Mouse (Mus musculus): ENCODE measurements around the gene Pet100. TPM values are rescaled to one million over a fixed set of nuclear protein-coding genes. Genes with fewer than 3 reads are reported as not detected.
A peak's percentile ranks its signal among the peaks of the same experiment; 100 is the strongest.

The Pet100 gene
- polyA plus RNA-seq, 1 experiment from 2014 or later = 63.5 TPM

DNA sequence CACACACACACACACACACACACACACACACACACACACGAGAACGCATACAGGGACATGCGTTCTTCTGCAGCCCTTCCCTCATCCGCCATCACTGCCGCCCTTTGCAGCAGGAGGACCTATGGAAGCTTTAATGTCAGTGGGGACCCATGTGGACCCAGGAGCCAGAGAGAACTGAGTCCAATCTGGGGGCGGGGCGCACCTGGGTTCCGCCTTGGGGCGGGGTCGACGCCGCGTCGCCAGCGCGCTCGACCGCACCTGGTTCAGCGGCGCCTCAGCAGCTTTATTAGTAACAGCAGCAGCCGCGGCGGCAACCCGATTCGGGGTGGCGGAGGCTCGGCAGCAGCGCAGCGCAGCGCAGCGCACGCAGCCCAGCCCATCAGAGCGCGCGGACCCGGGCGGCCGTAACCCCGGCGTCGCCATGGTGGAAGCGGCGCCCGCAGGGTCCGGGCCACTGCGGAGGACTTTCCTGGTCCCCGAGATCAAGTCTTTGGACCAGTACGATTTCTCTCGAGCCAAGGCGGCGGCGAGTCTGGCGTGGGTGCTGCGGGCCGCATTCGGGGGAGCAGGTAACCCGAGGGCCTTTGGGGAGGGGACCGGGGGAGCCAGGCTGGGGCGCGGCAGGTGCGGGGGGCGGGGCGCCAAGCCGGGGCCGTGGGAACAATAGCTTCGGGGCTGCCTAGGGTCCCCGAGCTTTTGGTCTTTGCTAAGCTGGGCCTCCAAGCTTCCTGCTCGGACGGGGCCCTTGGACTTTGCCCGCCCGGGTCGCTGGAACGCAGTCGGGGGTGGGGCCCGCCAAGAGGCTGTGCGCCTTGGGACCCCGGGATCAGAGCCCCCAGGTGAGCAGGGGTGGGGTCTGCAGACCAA lies 33.7 kb upstream of the Pet100 start:
- under 1% methylated on average over 75 of the region's 77 CpGs for WGBS
- peak overlapping the region; percentile 79 for H3K4me2 ChIP-seq (ENCODE audit: low read length)
- H3K4me3 ChIP-seq (ENCODE audit: low read depth, low read length) = peak overlapping the region; percentile 96
- H3K4me1 ChIP-seq (ENCODE audit: control insufficient read depth, insufficient read depth, low read length) = no peaks in the 10 kb centered on the region; the same call in 1 of the 2 replicates
- peak overlapping the region; percentile 95 for H3K9ac ChIP-seq (ENCODE audit: low read depth, low read length)
- H3K36me3 ChIP-seq (ENCODE audit: control insufficient read depth, insufficient read depth, low read length) = no peaks in the 10 kb centered on the region
- no peaks in the 10 kb centered on the region for H3K27me3 ChIP-seq (ENCODE audit: control insufficient read depth, insufficient read depth, low read depth, low read length)
- H3K27ac ChIP-seq (ENCODE audit: low read length) = peak overlapping the region; percentile 91
- peak; percentile 89 for ATAC-seq
- H3K9me3 ChIP-seq (replicated peaks; ENCODE audit: control insufficient read depth, low read length, poor library complexity, severe bottlenecking) = no peaks in the 10 kb centered on the region

DNA sequence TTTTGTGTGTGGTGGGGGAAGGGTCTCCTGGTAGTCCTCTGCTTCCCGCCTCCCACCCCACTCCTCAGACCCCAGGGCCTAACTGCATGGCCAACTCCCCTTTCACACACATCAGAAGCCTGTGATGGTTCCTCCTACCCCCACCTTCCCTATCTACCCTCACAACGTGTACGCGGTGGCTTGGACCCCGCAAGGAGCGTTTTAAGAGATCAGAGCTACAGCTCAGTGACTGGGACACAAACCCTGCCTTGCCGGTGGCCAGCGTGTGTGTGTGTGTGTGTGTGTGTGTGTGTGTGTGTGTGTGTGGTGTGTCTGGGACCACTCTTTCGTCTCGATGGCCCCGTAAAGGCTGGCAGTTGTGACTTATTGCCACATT lies 33.1 kb upstream of the Pet100 start:
- H3K27me3 ChIP-seq (ENCODE audit: control insufficient read depth, insufficient read depth, low read depth, low read length) = no peaks in the 10 kb centered on the region
- WGBS = 0% methylated on average over 11 of the region's 11 CpGs
- no peaks in the 10 kb centered on the region for H3K36me3 ChIP-seq (ENCODE audit: control insufficient read depth, insufficient read depth, low read length)
- no peaks in the 10 kb centered on the region for H3K9me3 ChIP-seq (replicated peaks; ENCODE audit: control insufficient read depth, low read length, poor library complexity, severe bottlenecking)
- peak overlapping the region; percentile 96 for H3K4me3 ChIP-seq (ENCODE audit: low read depth, low read length)
- H3K4me2 ChIP-seq (ENCODE audit: low read length) = peak overlapping the region; percentile 79
- H3K4me1 ChIP-seq (ENCODE audit: control insufficient read depth, insufficient read depth, low read length) = no peaks in the 10 kb centered on the region; the same call in 1 of the 2 replicates
- ATAC-seq = peak; percentile 79
- H3K27ac ChIP-seq (ENCODE audit: low read length) = peak overlapping the region; percentile 91
- H3K9ac ChIP-seq (ENCODE audit: low read depth, low read length) = peak overlapping the region; percentile 95

DNA sequence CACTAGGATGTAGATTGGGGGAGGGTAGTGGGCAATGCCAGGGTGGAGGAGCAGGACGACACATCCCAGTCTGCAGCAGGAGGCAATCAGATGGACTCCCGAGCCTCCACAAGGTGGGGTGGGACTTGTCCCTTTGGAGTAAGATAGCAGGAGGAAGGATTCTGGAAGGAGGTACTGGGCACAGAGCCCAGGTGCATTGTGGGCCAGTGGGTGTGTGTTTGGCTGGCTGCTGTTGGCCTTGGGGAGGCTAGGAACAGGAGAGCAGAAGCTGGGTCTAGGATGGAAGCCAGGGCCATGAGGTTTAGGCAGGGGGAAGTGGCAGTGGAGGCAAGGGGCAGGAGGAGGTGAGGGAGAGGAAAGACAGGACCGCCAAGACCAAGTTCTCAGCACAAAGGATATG lies 27.9 kb upstream of the Pet100 start:
- no peaks in the 10 kb centered on the region for H3K27me3 ChIP-seq (ENCODE audit: control insufficient read depth, insufficient read depth, low read depth, low read length)
- no peak for ATAC-seq
- H3K9ac ChIP-seq (ENCODE audit: low read depth, low read length) = no peak overlapping the region
- H3K4me1 ChIP-seq (ENCODE audit: control insufficient read depth, insufficient read depth, low read length) = no peaks in the 10 kb centered on the region
- peaks cover 5% of the 10 kb centered on the region for H3K36me3 ChIP-seq (ENCODE audit: control insufficient read depth, insufficient read depth, low read length)
- WGBS = 56% methylated on average over 3 of the region's 3 CpGs
- H3K9me3 ChIP-seq (replicated peaks; ENCODE audit: control insufficient read depth, low read length, poor library complexity, severe bottlenecking) = no peaks in the 10 kb centered on the region
- no peak overlapping the region for H3K4me2 ChIP-seq (ENCODE audit: low read length)
- H3K4me3 ChIP-seq (ENCODE audit: low read depth, low read length) = no peak overlapping the region
- no peak overlapping the region for H3K27ac ChIP-seq (ENCODE audit: low read length)

DNA sequence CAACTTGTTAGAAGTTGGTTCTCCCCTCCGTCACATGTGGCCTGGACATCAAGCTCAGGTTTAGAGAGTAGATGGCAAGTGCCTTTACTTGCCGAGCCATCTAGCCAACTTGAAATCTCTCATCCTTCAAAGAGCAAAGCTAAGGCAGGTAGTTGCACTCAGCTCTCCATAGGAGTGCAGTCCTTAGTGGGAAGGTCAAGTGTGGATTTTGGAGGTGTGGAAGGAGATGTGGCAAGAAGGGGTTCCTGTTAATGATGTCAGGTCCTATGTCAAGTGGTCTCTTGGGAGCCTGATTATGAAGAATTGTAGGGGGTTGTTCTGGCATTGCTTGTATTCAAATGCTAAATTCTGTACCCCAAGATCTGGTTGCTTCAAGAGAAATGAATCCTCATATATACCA lies 26.9 kb upstream of the Pet100 start:
- ATAC-seq = no peak
- 91% methylated on average over 2 of the region's 2 CpGs for WGBS
- H3K4me2 ChIP-seq (ENCODE audit: low read length) = no peak overlapping the region
- no peaks in the 10 kb centered on the region for H3K9me3 ChIP-seq (replicated peaks; ENCODE audit: control insufficient read depth, low read length, poor library complexity, severe bottlenecking)
- peaks cover 12% of the 10 kb centered on the region for H3K36me3 ChIP-seq (ENCODE audit: control insufficient read depth, insufficient read depth, low read length)
- H3K27ac ChIP-seq (ENCODE audit: low read length) = no peak overlapping the region
- H3K4me1 ChIP-seq (ENCODE audit: control insufficient read depth, insufficient read depth, low read length) = no peaks in the 10 kb centered on the region
- H3K9ac ChIP-seq (ENCODE audit: low read depth, low read length) = no peak overlapping the region
- no peaks in the 10 kb centered on the region for H3K27me3 ChIP-seq (ENCODE audit: control insufficient read depth, insufficient read depth, low read depth, low read length)
- no peak overlapping the region for H3K4me3 ChIP-seq (ENCODE audit: low read depth, low read length)

DNA sequence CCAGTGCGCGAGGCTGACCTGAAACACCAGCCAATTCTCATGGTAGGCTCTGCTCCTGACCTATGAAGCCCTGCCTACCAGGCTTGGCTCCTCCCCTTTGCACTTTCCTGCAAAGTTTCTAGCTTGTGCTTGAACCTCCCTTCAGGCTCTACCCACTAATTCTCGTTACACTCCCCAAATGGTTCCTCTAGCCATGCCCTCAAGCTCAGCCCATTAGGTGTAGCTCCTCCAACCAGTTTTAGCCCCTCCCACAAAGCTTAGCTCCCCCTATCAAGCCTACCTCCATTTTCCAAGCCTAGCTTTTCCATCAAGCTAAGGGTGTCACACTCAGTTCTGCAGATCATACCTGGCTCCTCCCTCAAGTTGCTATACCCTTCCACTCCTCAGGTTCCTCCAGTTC lies 23.3 kb upstream of the Pet100 start:
- peaks cover 35% of the 10 kb centered on the region for H3K36me3 ChIP-seq (ENCODE audit: control insufficient read depth, insufficient read depth, low read length)
- no peaks in the 10 kb centered on the region for H3K9me3 ChIP-seq (replicated peaks; ENCODE audit: control insufficient read depth, low read length, poor library complexity, severe bottlenecking)
- H3K4me3 ChIP-seq (ENCODE audit: low read depth, low read length) = no peak overlapping the region
- ATAC-seq = no peak
- no peak overlapping the region for H3K27ac ChIP-seq (ENCODE audit: low read length)
- H3K9ac ChIP-seq (ENCODE audit: low read depth, low read length) = no peak overlapping the region
- H3K4me1 ChIP-seq (ENCODE audit: control insufficient read depth, insufficient read depth, low read length) = no peaks in the 10 kb centered on the region
- WGBS = 91% methylated on average over 3 of the region's 3 CpGs
- no peak overlapping the region for H3K4me2 ChIP-seq (ENCODE audit: low read length)
- H3K27me3 ChIP-seq (ENCODE audit: control insufficient read depth, insufficient read depth, low read depth, low read length) = no peaks in the 10 kb centered on the region

DNA sequence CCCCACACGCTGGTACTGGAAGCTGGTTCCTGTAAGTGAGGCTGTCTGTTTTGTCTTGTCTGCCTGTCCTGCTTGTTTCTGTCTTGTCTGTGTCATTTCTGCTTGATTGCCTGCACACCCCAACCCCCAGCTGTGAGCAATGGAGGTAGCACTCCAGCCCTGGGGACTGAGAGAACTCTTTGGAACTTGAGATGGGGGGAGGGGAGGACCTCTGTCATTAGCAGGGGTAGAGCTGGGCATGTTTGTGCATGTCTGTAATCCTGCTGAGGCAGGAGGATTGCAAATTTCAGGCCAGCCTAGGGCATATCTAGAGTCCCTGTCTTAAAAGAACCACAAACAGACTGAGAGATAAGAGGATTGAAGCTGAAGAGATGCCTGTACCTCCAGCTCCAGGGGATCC lies 22.1 kb upstream of the Pet100 start:
- ATAC-seq = no peak
- Histone ChIP-seq H3K9me3 (replicated peaks; ENCODE audit: control insufficient read depth, low read length, poor library complexity, severe bottlenecking) (no peaks in the 10 kb centered on the region), H3K27me3 (ENCODE audit: control insufficient read depth, insufficient read depth, low read depth, low read length) (no peaks in the 10 kb centered on the region), H3K36me3 (ENCODE audit: control insufficient read depth, insufficient read depth, low read length) (peaks cover 44% of the 10 kb centered on the region), H3K4me1 (ENCODE audit: control insufficient read depth, insufficient read depth, low read length) (no peaks in the 10 kb centered on the region), H3K27ac (ENCODE audit: low read length) (no peak overlapping the region), H3K9ac (ENCODE audit: low read depth, low read length) (no peak overlapping the region), H3K4me3 (ENCODE audit: low read depth, low read length) (no peak overlapping the region), H3K4me2 (ENCODE audit: low read length) (no peak overlapping the region)
- WGBS = 86% methylated on average over 1 of the region's 1 CpGs

DNA sequence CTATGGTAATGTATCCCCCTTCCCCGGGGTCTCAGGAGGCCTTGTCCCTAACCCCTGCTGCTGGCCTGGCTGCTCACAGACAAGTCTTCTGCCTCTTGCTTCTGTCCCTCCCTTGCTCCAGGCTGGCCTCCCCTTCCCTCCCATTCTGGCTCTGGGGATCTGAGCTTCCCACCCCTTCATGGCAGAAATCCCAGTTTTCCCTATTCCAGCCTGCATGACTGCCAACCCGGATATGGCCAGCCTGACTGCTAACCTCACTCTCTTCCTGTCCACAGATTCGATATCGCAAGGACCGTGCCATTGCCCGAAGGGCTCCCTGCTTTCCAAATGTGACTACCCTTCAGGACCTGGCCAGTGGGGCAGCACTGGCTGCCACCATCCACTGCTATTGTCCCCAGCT lies 20.9 kb upstream of the Pet100 start:
- no peaks in the 10 kb centered on the region for H3K4me1 ChIP-seq (ENCODE audit: control insufficient read depth, insufficient read depth, low read length)
- H3K4me3 ChIP-seq (ENCODE audit: low read depth, low read length) = no peak overlapping the region
- ATAC-seq = no peak
- H3K9me3 ChIP-seq (replicated peaks; ENCODE audit: control insufficient read depth, low read length, poor library complexity, severe bottlenecking) = no peaks in the 10 kb centered on the region
- H3K9ac ChIP-seq (ENCODE audit: low read depth, low read length) = no peak overlapping the region
- no peak overlapping the region for H3K27ac ChIP-seq (ENCODE audit: low read length)
- H3K27me3 ChIP-seq (ENCODE audit: control insufficient read depth, insufficient read depth, low read depth, low read length) = no peaks in the 10 kb centered on the region
- WGBS = 91% methylated on average over 6 of the region's 6 CpGs
- no peak overlapping the region for H3K4me2 ChIP-seq (ENCODE audit: low read length)
- H3K36me3 ChIP-seq (ENCODE audit: control insufficient read depth, insufficient read depth, low read length) = peaks cover 52% of the 10 kb centered on the region

DNA sequence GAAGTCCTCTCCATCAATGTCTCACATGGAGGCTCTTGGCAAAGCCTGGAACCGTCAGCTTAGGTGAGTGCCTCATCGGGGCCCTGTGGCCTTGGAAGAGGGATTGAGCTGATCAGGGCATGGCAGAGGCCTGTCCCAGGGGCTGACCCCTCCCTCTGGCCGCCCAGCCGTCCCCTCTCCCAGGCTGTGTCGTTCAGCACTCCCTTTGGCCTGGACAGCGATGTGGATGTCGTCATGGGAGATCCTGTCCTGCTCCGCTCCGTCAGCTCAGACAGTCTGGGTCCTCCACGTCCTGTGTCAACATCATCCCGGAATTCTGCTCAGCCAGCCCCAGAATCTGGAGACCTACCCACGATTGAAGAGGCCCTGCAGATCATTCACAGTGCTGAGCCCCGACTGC lies 17.9 kb upstream of the Pet100 start:
- peaks cover 68% of the 10 kb centered on the region for H3K36me3 ChIP-seq (ENCODE audit: control insufficient read depth, insufficient read depth, low read length)
- no peak for ATAC-seq
- 89% methylated on average over 13 of the region's 13 CpGs for WGBS

DNA sequence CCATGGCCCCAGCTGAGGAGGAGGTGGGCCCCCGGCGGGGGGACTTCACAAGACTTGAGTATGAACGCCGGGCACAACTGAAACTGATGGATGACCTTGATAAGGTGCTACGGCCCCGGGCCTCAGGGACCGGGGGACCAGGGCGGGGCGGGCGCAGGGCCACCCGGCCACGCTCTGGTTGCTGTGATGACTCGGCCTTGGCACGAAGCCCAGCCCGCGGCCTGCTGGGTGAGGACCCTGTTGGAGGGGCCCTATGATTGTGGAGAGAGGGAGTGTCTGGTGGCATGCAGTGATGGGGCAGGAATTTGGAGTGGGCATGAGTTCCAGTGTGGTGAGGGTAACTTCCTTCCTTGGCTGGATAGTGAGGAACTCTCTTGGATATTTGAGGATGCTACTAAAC lies 14.8 kb upstream of the Pet100 start:
- Histone ChIP-seq H3K36me3 (ENCODE audit: control insufficient read depth, insufficient read depth, low read length) (peaks cover 63% of the 10 kb centered on the region), H3K4me3 (ENCODE audit: low read depth, low read length) (no peak overlapping the region), H3K27me3 (ENCODE audit: control insufficient read depth, insufficient read depth, low read depth, low read length) (no peaks in the 10 kb centered on the region), H3K9me3 (replicated peaks; ENCODE audit: control insufficient read depth, low read length, poor library complexity, severe bottlenecking) (no peaks in the 10 kb centered on the region), H3K27ac (ENCODE audit: low read length) (no peak overlapping the region), H3K4me1 (ENCODE audit: control insufficient read depth, insufficient read depth, low read length) (no peaks in the 10 kb centered on the region), H3K4me2 (ENCODE audit: low read length) (no peak overlapping the region), H3K9ac (ENCODE audit: low read depth, low read length) (no peak overlapping the region)
- no peak for ATAC-seq
- WGBS = 90% methylated on average over 16 of the region's 16 CpGs

More for the DNA sequence above, 17.9 kb upstream of the Pet100 start:
- Histone ChIP-seq H3K4me2 (ENCODE audit: low read length) (no peak overlapping the region), H3K9ac (ENCODE audit: low read depth, low read length) (no peak overlapping the region), H3K27me3 (ENCODE audit: control insufficient read depth, insufficient read depth, low read depth, low read length) (no peaks in the 10 kb centered on the region), H3K27ac (ENCODE audit: low read length) (no peak overlapping the region), H3K4me1 (ENCODE audit: control insufficient read depth, insufficient read depth, low read length) (no peaks in the 10 kb centered on the region), H3K4me3 (ENCODE audit: low read depth, low read length) (no peak overlapping the region), H3K9me3 (replicated peaks; ENCODE audit: control insufficient read depth, low read length, poor library complexity, severe bottlenecking) (no peaks in the 10 kb centered on the region)

Data from midbrain, embryonic 16.5 days (tissue).